Mouse (Mus musculus) forebrain, embryonic 11.5 days (tissue): ENCODE measurements around the gene Cdh13. TPM values are rescaled to one million over a fixed set of nuclear protein-coding genes. Genes with fewer than 3 reads are reported as not detected.

Source experiments
- ATAC-seq: fragments of 200-750 bp; cut with Nextera tagmentation; replicated peaks from 2 replicates; pipeline ENCODE4 v1.8.0; 2017; ENCODE audit warnings: moderate TSS enrichment; ENCODE audit not compliant: low FRiP score
- DNase-seq: peaks from one replicate; pipeline ENCODE4 v3.0.0-alpha.2; 2017; ENCODE audit warnings: low spot score
- H3K27ac ChIP-seq: fragments of 300-500 bp; sonication (generic); 2 replicates; pipeline ENCODE4 v1.5.1; 2014; ENCODE audit warnings: low read depth, low read length
- H3K27me3 ChIP-seq: fragments of 300-500 bp; sonication (generic); 2 replicates; pipeline ENCODE4 v1.6.1; 2014; ENCODE audit warnings: mild to moderate bottlenecking, low read length, mixed read lengths; ENCODE audit not compliant: control insufficient read depth, insufficient read depth
- H3K36me3 ChIP-seq: fragments of 300-500 bp; sonication (generic); 2 replicates; pipeline ENCODE4 v1.6.1; 2014; ENCODE audit warnings: mild to moderate bottlenecking, low read length, moderate library complexity, mixed read lengths; ENCODE audit not compliant: control insufficient read depth, insufficient read depth
- H3K4me1 ChIP-seq: fragments of 300-500 bp; sonication (generic); replicated peaks from 2 replicates; pipeline ENCODE4 v1.6.1; 2014; ENCODE audit warnings: low read length, mixed read lengths; ENCODE audit not compliant: control insufficient read depth, insufficient read depth
- H3K4me2 ChIP-seq: fragments of 300-500 bp; sonication (generic); 2 replicates; pipeline ENCODE4 v1.6.1; 2014; ENCODE audit warnings: low read depth, mild to moderate bottlenecking, low read length, moderate library complexity, mixed read lengths; ENCODE audit not compliant: severe bottlenecking
- H3K4me3 ChIP-seq: fragments of 300-500 bp; sonication (generic); 2 replicates; pipeline ENCODE4 v1.5.1; 2014; ENCODE audit warnings: low read depth, low read length
- H3K9ac ChIP-seq: fragments of 300-500 bp; sonication (generic); 2 replicates; pipeline ENCODE4 v1.6.1; 2014; ENCODE audit warnings: low read length
- H3K9me3 ChIP-seq: fragments of 300-500 bp; sonication (generic); 2 replicates; pipeline ENCODE4 v1.6.1; 2016; ENCODE audit warnings: low read length, mixed read lengths; ENCODE audit not compliant: control insufficient read depth
- WGBS: fragments of 180-500 bp; shearing (Covaris S2); extraction: QIAGEN DNeasy Blood & Tissue Kit; methylation state at CpG from one replicate; pipeline ENCODE4 v1.1.7; 2014; 5-methylcytosine and 5-hydroxymethylcytosine counted together
- polyA plus RNA-seq: library from polyadenylated mRNA; unstranded; fragments of >200 nt; fragmentation: Nextera tagmentation; extraction: Ambion mirVana; gene quantifications from 2 replicates; pipeline ENCODE4 v1.2.1, GENCODE M21; 2014

Gene Cdh13
- polyA plus RNA-seq, 1 experiment from 2014 or later: 5.6 TPM

DNA sequence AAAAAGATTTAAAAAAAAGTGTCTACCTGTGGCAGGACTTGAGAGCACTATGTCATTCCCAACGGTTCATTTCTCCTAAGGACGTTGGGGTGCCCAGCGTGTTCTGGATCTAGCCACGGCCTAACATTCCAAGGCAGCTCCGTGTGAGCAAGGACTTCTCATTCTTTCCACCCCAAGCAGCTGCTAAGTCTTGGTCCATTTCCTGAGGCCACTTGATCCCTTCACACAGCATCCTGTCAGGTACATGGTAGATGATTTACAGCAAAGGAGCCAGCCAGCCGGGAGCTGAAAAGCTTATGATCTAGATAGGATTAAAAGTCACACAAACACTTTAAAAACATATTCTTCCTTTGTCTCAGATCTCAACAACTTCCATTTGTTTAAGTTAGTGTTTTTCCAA is 123.8 kb downstream of the Cdh13 start:
- no peaks in the 10 kb centered on the region for H3K27me3 ChIP-seq
- DNase-seq (no peak), ATAC-seq (no peak)
- 92% methylated on average over 6 of the region's 6 CpGs for WGBS
- H3K9me3 ChIP-seq: no peaks in the 10 kb centered on the region; the same call in 1 of the 2 replicates
- H3K4me1 ChIP-seq: no peaks in the 10 kb centered on the region
- H3K27ac ChIP-seq: no peak overlapping the region
- no peak overlapping the region for H3K9ac ChIP-seq
- H3K4me2 ChIP-seq: no peak overlapping the region
- no peaks in the 10 kb centered on the region for H3K36me3 ChIP-seq
- H3K4me3 ChIP-seq: no peak overlapping the region

DNA sequence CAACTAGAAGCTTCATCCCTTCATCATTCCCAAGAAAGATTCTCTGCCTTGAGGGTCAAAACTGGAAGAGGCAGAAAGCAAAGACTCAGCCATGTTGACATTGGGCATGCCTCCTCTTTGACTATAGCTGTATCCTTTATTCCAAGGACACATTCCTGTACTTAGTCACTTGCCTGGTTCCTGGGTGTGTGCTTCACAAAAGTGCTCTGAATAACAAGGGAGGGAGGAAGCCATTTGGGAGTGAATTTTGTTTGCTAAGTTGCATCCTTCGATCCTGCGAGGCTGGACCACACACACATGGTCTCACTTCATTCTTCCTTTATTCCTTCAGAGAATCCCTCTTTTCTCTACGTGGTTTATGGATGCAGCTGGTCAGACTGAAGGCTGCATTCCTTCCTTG is 125.9 kb downstream of the Cdh13 start:
- no peak for ATAC-seq
- no peak overlapping the region for H3K4me2 ChIP-seq
- no peak for DNase-seq
- no peaks in the 10 kb centered on the region for H3K9me3 ChIP-seq
- H3K4me3 ChIP-seq: no peak overlapping the region
- WGBS: 74% methylated on average over 3 of the region's 3 CpGs
- no peak overlapping the region for H3K27ac ChIP-seq
- H3K4me1 ChIP-seq: no peaks in the 10 kb centered on the region
- H3K9ac ChIP-seq: no peak overlapping the region
- no peaks in the 10 kb centered on the region for H3K27me3 ChIP-seq
- H3K36me3 ChIP-seq: no peaks in the 10 kb centered on the region

DNA sequence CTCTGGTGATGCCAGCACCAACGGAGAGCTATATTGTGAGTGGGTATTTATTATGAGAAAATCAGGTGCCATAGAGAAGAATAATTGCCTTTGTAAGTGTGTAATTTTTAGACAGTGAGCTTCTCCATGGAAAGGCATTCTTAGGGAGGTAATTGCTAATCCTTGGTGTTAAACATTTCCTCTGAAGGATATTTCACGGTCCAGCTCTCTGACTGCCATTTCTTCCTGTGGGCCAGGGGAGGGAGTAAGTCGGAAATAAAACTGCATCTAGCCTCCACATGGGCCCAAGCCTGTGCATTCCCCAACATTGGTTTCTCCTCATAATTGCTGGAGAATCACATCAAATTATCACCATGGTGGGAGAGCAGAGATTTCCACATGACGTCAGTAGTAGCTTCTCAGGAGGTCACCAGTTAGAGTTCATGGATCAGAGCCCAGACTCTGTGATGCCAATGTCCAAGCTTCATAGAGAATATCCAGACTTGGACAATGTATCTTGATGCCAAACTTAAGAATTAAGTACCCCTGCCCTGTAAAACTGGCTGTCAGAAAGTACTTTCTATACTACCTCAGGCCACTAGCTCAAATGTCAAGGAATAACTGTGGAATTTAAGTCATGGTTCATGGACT is 126.9 kb downstream of the Cdh13 start:
- ATAC-seq (no peak), DNase-seq (no peak)
- Histone ChIP-seq H3K27ac (no peak overlapping the region), H3K4me2 (no peak overlapping the region), H3K4me3 (no peak overlapping the region), H3K36me3 (no peaks in the 10 kb centered on the region), H3K4me1 (no peaks in the 10 kb centered on the region), H3K27me3 (no peaks in the 10 kb centered on the region), H3K9ac (no peak overlapping the region), H3K9me3 (no peaks in the 10 kb centered on the region)
- WGBS: 73% methylated on average over 4 of the region's 4 CpGs

DNA sequence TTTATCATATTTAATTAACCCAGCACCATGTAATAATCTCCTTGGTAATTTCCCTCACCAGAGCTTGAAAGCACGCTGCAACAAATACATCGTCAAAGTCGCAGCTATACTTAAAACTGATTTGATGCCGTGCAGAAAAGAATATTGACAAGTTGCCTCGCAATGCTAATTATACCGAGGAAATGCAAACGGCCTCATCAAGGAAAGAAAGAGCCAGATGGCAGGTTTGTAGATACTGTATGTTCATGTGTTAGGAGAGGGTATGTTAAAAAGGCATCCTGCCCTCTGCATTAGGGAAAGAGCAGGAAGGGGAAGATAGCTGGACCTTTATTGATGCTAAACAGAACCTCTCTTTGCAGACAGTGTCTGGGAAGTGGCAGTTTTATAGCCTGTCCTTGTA is 132.1 kb downstream of the Cdh13 start:
- H3K36me3 ChIP-seq: no peaks in the 10 kb centered on the region
- no peaks in the 10 kb centered on the region for H3K4me1 ChIP-seq
- H3K9ac ChIP-seq: no peak overlapping the region
- no peak overlapping the region for H3K4me2 ChIP-seq
- H3K4me3 ChIP-seq: no peak overlapping the region
- H3K9me3 ChIP-seq: no peaks in the 10 kb centered on the region
- ATAC-seq (no peak), DNase-seq (no peak)
- no peak overlapping the region for H3K27ac ChIP-seq
- WGBS: 73% methylated on average over 7 of the region's 7 CpGs
- no peaks in the 10 kb centered on the region for H3K27me3 ChIP-seq

DNA sequence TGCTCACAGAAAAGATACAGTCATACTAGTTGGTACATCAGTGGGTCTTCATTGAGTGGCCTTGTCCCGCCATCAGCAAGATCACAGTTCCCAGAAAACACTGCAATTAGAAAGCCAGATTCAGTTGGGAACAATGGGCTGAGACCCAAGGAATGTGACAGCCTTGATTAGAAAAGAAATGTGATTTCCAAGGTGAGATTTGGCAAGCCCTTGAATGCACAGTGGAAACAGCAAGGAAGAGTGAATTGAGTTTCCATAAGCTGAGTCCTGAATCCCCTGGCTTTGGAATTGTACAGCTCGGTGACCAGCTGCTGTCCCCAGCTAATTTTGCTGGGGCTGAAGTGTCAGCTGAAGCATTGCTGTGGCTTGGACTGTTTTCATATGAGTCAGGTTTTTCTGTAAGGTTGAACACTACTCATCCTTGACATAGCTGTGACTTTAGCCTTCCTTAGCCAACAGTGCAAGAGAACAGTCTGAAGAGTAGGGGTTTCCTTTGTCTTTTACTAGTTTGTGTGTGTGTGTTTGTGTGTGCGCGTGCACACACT is 133.3 kb downstream of the Cdh13 start:
- H3K4me1 ChIP-seq: no peaks in the 10 kb centered on the region
- no peaks in the 10 kb centered on the region for H3K27me3 ChIP-seq
- no peaks in the 10 kb centered on the region for H3K9me3 ChIP-seq
- no peak for ATAC-seq
- no peak overlapping the region for H3K27ac ChIP-seq
- H3K9ac ChIP-seq: no peak overlapping the region
- DNase-seq: no peak
- H3K4me2 ChIP-seq: no peak overlapping the region
- H3K4me3 ChIP-seq: no peak overlapping the region
- H3K36me3 ChIP-seq: no peaks in the 10 kb centered on the region
- WGBS: 85% methylated on average over 4 of the region's 4 CpGs

DNA sequence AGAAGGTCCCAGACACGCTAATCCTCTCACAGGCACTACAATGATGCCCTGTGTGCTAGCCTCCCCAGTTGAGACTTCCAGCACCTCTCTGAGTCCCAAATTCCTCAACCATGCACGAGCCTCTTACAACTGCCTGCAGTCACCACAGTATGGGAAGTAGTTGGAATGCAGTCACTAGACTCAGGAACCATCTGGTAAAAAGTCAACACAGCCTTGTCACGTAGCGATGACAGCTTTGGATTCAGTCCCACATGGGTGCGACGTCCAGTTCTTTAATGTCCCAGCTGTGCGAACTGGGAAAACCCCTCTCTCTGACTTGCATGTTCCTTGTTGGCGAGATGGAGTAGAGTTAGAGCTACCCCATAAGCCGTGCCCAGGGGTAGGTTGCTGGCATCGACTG is 139.1 kb downstream of the Cdh13 start:
- no peak overlapping the region for H3K4me3 ChIP-seq
- H3K27ac ChIP-seq: no peak overlapping the region
- no peaks in the 10 kb centered on the region for H3K27me3 ChIP-seq
- WGBS: 92% methylated on average over 10 of the region's 10 CpGs
- ATAC-seq: no peak
- H3K4me1 ChIP-seq: no peaks in the 10 kb centered on the region
- H3K9ac ChIP-seq: no peak overlapping the region
- no peak overlapping the region for H3K4me2 ChIP-seq
- DNase-seq: no peak
- no peaks in the 10 kb centered on the region for H3K9me3 ChIP-seq
- H3K36me3 ChIP-seq: no peaks in the 10 kb centered on the region

DNA sequence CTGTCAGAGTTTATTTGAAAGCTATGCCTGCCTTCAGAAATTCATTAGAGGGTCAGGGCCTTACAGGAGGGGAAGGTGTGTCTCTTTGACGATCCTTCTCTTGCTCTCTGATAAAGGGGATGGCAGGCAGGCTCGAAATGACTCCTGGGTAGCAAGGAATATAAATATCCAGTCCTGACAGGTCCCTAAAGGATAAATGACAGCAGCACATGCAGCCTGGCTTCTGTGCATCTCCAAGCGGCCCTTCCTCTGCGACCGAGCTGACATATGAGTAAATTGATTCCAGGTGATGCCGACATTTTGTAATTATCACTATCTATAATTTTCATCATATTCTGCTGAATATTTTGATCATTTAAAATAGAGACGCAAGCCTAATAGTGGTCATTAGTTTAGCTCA is 145.4 kb downstream of the Cdh13 start:
- 89% methylated on average over 7 of the region's 7 CpGs for WGBS
- Histone ChIP-seq H3K27ac (no peak overlapping the region), H3K4me1 (no peaks in the 10 kb centered on the region), H3K36me3 (no peaks in the 10 kb centered on the region), H3K27me3 (no peaks in the 10 kb centered on the region), H3K9ac (no peak overlapping the region), H3K4me2 (no peak overlapping the region), H3K9me3 (no peaks in the 10 kb centered on the region), H3K4me3 (no peak overlapping the region)
- ATAC-seq (no peak), DNase-seq (no peak)

DNA sequence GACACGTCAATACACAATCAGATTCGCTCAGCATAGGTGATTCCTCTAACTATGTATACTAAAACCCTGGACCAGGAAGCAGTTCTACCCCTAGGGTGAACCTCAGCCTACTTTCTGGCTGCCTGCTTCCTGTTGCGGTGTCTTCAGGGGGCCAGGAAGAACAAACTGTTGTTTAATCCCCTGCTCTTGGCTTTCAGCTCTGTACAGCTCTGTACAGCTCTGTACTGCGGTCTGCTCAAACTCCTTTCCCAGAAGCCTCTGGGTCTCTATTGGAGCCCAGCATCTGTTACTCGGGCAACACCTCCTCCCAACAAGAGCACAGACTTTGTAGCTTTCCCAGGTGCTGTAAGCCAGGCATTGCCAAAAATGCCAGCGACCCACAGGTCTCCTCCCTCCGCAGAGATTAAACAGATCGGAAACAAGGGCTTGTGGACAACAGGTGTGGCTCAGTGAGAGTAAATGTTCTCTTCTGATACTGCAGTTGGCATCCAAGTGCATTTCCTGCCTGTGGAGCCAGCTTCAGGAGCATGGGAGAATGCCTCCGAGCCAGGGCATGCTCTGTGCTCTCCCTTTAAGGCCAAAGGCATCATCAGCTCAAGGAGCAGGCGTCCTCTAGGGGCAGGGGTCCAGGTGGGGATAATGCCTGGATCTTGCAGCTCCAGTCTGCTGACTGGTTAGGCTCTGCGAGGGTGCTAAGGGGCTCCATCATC is 148.4 kb downstream of the Cdh13 start:
- Histone ChIP-seq H3K9ac (no peak overlapping the region), H3K27ac (no peak overlapping the region), H3K27me3 (no peaks in the 10 kb centered on the region), H3K36me3 (no peaks in the 10 kb centered on the region), H3K4me1 (no peaks in the 10 kb centered on the region), H3K4me3 (no peak overlapping the region), H3K9me3 (no peaks in the 10 kb centered on the region), H3K4me2 (no peak overlapping the region)
- 83% methylated on average over 11 of the region's 11 CpGs for WGBS
- ATAC-seq (no peak), DNase-seq (no peak)
